Mouse (Mus musculus): ENCODE measurements around the gene Rpl13a. TPM values are rescaled to one million over a fixed set of nuclear protein-coding genes. Genes with fewer than 3 reads are reported as not detected.
A peak's percentile ranks its signal among the peaks of the same experiment; 100 is the strongest.
"Not testable (repeated sequence)": the region's sequence is repeated elsewhere in the genome, so short reads cannot be mapped to it uniquely, and the experiment has no call there.

Rpl13a gene
- polyA plus RNA-seq, 1 experiment from 2014 or later, result 972 TPM

- H3K27me3 ChIP-seq, result no peaks in the 10 kb centered on the region
- no peak for ATAC-seq (ENCODE audit: low read depth)
- DNase-seq, result no peak
Measured at GRCm38 (mm10) chr7:45097479-45097878, 31.1 kb downstream of the Rpl13a start.

GRCm38 (mm10) chr7:45095965-45096364 is 32.6 kb downstream of the Rpl13a start:
- H3K9ac ChIP-seq; H3K27me3 ChIP-seq; H3K4me3 ChIP-seq (replicated peaks); H3K4me2 ChIP-seq; H3K9me3 ChIP-seq (replicated peaks); H3K36me3 ChIP-seq; H3K27ac ChIP-seq; ATAC-seq (ENCODE audit: low read depth); DNase-seq: not testable (repeated sequence)
- WGBS (ENCODE audit: insufficient replicate concordance), result 85% methylated on average over 14 of the region's 14 CpGs
- H3K4me1 ChIP-seq (replicated peaks), result peaks cover 41% of the 10 kb centered on the region

More at GRCm38 (mm10) chr7:45097479-45097878, 31.1 kb downstream of the Rpl13a start:
- no peak overlapping the region for H3K4me3 ChIP-seq (replicated peaks)
- H3K27ac ChIP-seq, result peak overlapping the region; percentile 43
- H3K9ac ChIP-seq, result no peak overlapping the region
- peaks cover 33% of the 10 kb centered on the region for H3K4me1 ChIP-seq (replicated peaks)
- WGBS (ENCODE audit: insufficient replicate concordance), result 14% methylated on average over 6 of the region's 6 CpGs
- H3K36me3 ChIP-seq, result no peaks in the 10 kb centered on the region
- H3K4me2 ChIP-seq, result no peak overlapping the region
- H3K9me3 ChIP-seq (replicated peaks), result no peaks in the 10 kb centered on the region

- DNase-seq (no peak), ATAC-seq (ENCODE audit: low read depth) (no peak)
- no peak overlapping the region for H3K27ac ChIP-seq
- WGBS (ENCODE audit: insufficient replicate concordance), result 56% methylated on average over 6 of the region's 6 CpGs
- H3K9ac ChIP-seq, result no peak overlapping the region
- peaks cover 47% of the 10 kb centered on the region for H3K4me1 ChIP-seq (replicated peaks)
- no peaks in the 10 kb centered on the region for H3K27me3 ChIP-seq
- H3K4me3 ChIP-seq (replicated peaks), result no peak overlapping the region
- H3K36me3 ChIP-seq, result no peaks in the 10 kb centered on the region
- H3K9me3 ChIP-seq (replicated peaks), result no peaks in the 10 kb centered on the region
- no peak overlapping the region for H3K4me2 ChIP-seq
Measured at GRCm38 (mm10) chr7:45095367-45095766, 33.2 kb downstream of the Rpl13a start.

GRCm38 (mm10) chr7:45094121-45094520 is 34.4 kb downstream of the Rpl13a start:
- Histone ChIP-seq H3K9me3 (replicated peaks) (no peaks in the 10 kb centered on the region), H3K4me1 (replicated peaks) (peaks cover 52% of the 10 kb centered on the region), H3K36me3 (no peaks in the 10 kb centered on the region), H3K9ac (no peak overlapping the region), H3K4me3 (replicated peaks) (no peak overlapping the region), H3K4me2 (no peak overlapping the region), H3K27ac (no peak overlapping the region; the same call in 1 of the 2 replicates), H3K27me3 (no peaks in the 10 kb centered on the region)
- no peak for ATAC-seq (ENCODE audit: low read depth)
- 45% methylated on average over 7 of the region's 7 CpGs for WGBS (ENCODE audit: insufficient replicate concordance)
- DNase-seq, result no peak

GRCm38 (mm10) chr7:45093516-45093905 is 35.0 kb downstream of the Rpl13a start:
- no peak overlapping the region for H3K4me3 ChIP-seq (replicated peaks)
- H3K9me3 ChIP-seq (replicated peaks), result no peaks in the 10 kb centered on the region
- ATAC-seq (ENCODE audit: low read depth) (no peak), DNase-seq (no peak)
- H3K4me1 ChIP-seq (replicated peaks), result peaks cover 54% of the 10 kb centered on the region
- peak overlapping the region; percentile 30 for H3K4me2 ChIP-seq
- H3K36me3 ChIP-seq, result no peaks in the 10 kb centered on the region
- 25% methylated on average over 17 of the region's 18 CpGs for WGBS (ENCODE audit: insufficient replicate concordance)
- no peaks in the 10 kb centered on the region for H3K27me3 ChIP-seq
- no peak overlapping the region; the same call in 1 of the 2 replicates for H3K27ac ChIP-seq
- H3K9ac ChIP-seq, result no peak overlapping the region

- Histone ChIP-seq H3K27ac (peak overlapping the region; percentile 63; the same call in 1 of the 2 replicates), H3K4me2 (peak overlapping the region; percentile 30), H3K9ac (no peak overlapping the region), H3K9me3 (replicated peaks) (no peaks in the 10 kb centered on the region), H3K4me3 (replicated peaks) (no peak overlapping the region), H3K4me1 (replicated peaks) (peaks cover 56% of the 10 kb centered on the region), H3K36me3 (no peaks in the 10 kb centered on the region), H3K27me3 (no peaks in the 10 kb centered on the region)
- 35% methylated on average over 12 of the region's 12 CpGs for whole genome bisulfite sequencing (ENCODE audit: insufficient replicate concordance)
- no peak for ATAC-seq (ENCODE audit: low read depth)
- DNase-seq, result no peak
Measured at GRCm38 (mm10) chr7:45092828-45093515, 35.6 kb downstream of the Rpl13a start.

- Histone ChIP-seq H3K27ac (peak within 1 kb of the TSS; percentile 63), H3K4me3 (replicated peaks) (peak within 1 kb of the TSS; percentile 58), H3K36me3 (0 out of 2 replicates have a peak, but pooled peaks cover 4% of the 10 kb centered on the region), H3K4me1 (replicated peaks) (peaks cover 56% of the 10 kb centered on the region), H3K9ac (peak within 1 kb of the TSS; percentile 59), H3K9me3 (replicated peaks) (no peaks in the 10 kb centered on the region), H3K27me3 (no peaks in the 10 kb centered on the region), H3K4me2 (peak within 1 kb of the TSS; percentile 77)
- DNase-seq, result peak; percentile 80
- 1% methylated on average over 16 of the region's 16 CpGs for WGBS (ENCODE audit: insufficient replicate concordance)
- peak; percentile 79 for ATAC-seq (ENCODE audit: low read depth)
Measured at GRCm38 (mm10) chr7:45092048-45092447, 36.5 kb downstream of the Rpl13a start, which contains the start of gene Rcn3. Rcn3 (minus strand) TSS chr7:45092221.

GRCm38 (mm10) chr7:45091001-45091990 is 37.3 kb downstream of the Rpl13a start:
- DNase-seq (no peak), ATAC-seq (ENCODE audit: low read depth) (peak; percentile 58)
- Histone ChIP-seq H3K4me3 (replicated peaks) (peak overlapping the region; percentile 58), H3K9me3 (replicated peaks) (no peaks in the 10 kb centered on the region), H3K27ac (peak overlapping the region; percentile 60), H3K4me2 (peak overlapping the region; percentile 77), H3K36me3 (0 out of 2 replicates have a peak, but pooled peaks cover 6% of the 10 kb centered on the region), H3K27me3 (no peaks in the 10 kb centered on the region), H3K4me1 (replicated peaks) (peaks cover 56% of the 10 kb centered on the region), H3K9ac (peak overlapping the region; percentile 59)
- 13% methylated on average over 35 of the region's 35 CpGs for WGBS (ENCODE audit: insufficient replicate concordance)

- Histone ChIP-seq H3K4me3 (replicated peaks) (peak overlapping the region; percentile 58), H3K4me1 (replicated peaks) (peaks cover 54% of the 10 kb centered on the region), H3K9me3 (replicated peaks) (no peaks in the 10 kb centered on the region), H3K27ac (peak overlapping the region; percentile 60; the same call in 1 of the 2 replicates), H3K9ac (peak overlapping the region; percentile 59), H3K27me3 (no peaks in the 10 kb centered on the region), H3K4me2 (peak overlapping the region; percentile 77), H3K36me3 (0 out of 2 replicates have a peak, but pooled peaks cover 12% of the 10 kb centered on the region)
- 54% methylated on average over 13 of the region's 13 CpGs for WGBS (ENCODE audit: insufficient replicate concordance)
- ATAC-seq (ENCODE audit: low read depth) (peak; percentile 27; the same call in 1 of the 2 replicates), DNase-seq (peak; percentile 60)
Measured at GRCm38 (mm10) chr7:45090251-45090977, 38.1 kb downstream of the Rpl13a start.

- no peak for ATAC-seq (ENCODE audit: low read depth)
- no peaks in the 10 kb centered on the region for H3K27me3 ChIP-seq
- WGBS (ENCODE audit: insufficient replicate concordance), result 84% methylated on average over 17 of the region's 17 CpGs
- no peak overlapping the region for H3K4me3 ChIP-seq (replicated peaks)
- H3K4me2 ChIP-seq, result no peak overlapping the region
- no peak overlapping the region for H3K27ac ChIP-seq
- no peak for DNase-seq
- H3K9me3 ChIP-seq (replicated peaks), result no peaks in the 10 kb centered on the region
- H3K9ac ChIP-seq, result no peak overlapping the region
- peaks cover 41% of the 10 kb centered on the region for H3K4me1 ChIP-seq (replicated peaks)
- H3K36me3 ChIP-seq, result 0 out of 2 replicates have a peak, but pooled peaks cover 12% of the 10 kb centered on the region
Measured at GRCm38 (mm10) chr7:45088597-45088996, 40.0 kb downstream of the Rpl13a start.
